Mouse (Mus musculus): ENCODE data around the gene Syt10. TPM values are rescaled to one million over a fixed set of nuclear protein-coding genes. Genes with fewer than 3 reads are reported as not detected.
A peak's percentile ranks its signal among the peaks of the same experiment; 100 is the strongest.
"Not testable (repeated sequence)": the region's sequence is repeated elsewhere in the genome, so short reads cannot be mapped to it uniquely, and the experiment has no call there.

Syt10 gene
- polyA plus RNA-seq (2012; ENCODE audit: insufficient read depth, low replicate concordance) = not detected in 2 replicates

GRCm38 (mm10) chr15:89841364-89842017 is at the start of gene Syt10:
Gene Syt10 (minus strand): TSS chr15:89841860.
- H3K4me1 ChIP-seq = peaks cover 9% of the 10 kb centered on the region
- no peaks in the 10 kb centered on the region for H3K36me3 ChIP-seq (replicated peaks; ENCODE audit: low read length)
- H3K4me3 ChIP-seq (replicated peaks) = peak within 1 kb of the TSS; percentile 84
- peaks cover 19% of the 10 kb centered on the region for H3K27me3 ChIP-seq (replicated peaks)
- no peak for TF ChIP-seq FLI1 (IDR thresholded peaks at IDR 0.05; ENCODE audit: low read length)
- no peak for TF ChIP-seq GATA1 (IDR thresholded peaks at IDR 0.05; ENCODE audit: borderline replicate concordance, low read length)
- H3K9me3 ChIP-seq = no peaks in the 10 kb centered on the region

- no peak for TF ChIP-seq FLI1 (IDR thresholded peaks at IDR 0.05; ENCODE audit: low read length)
- no peak for TF ChIP-seq GATA1 (IDR thresholded peaks at IDR 0.05; ENCODE audit: borderline replicate concordance, low read length)
- no peaks in the 10 kb centered on the region for H3K36me3 ChIP-seq (replicated peaks; ENCODE audit: low read length)
- no peaks in the 10 kb centered on the region for H3K27me3 ChIP-seq (replicated peaks)
- H3K4me3 ChIP-seq (replicated peaks) = no peak overlapping the region
- no peaks in the 10 kb centered on the region for H3K4me1 ChIP-seq
- H3K9me3 ChIP-seq = peaks cover 5% of the 10 kb centered on the region
Observed at GRCm38 (mm10) chr15:89883799-89884198, 42.1 kb upstream of the Syt10 start.

DNA sequence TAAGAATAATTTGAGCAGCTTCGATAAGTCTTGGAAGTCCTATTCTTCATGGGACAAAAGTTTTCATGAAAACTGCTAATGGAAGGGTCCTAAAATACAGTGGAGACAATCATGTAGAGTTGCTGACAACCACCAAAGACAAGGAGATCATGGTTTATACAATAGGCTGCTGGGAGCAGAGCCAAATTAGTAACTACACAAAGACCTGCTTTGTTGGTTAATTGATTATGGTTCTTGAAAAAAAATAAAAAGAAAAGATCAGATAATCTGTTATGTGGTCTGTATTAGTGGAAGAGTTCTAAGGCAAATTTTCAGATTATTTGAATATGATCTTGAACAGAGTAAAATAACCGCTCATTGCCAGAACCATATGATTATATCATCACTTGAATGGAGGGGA is 37.3 kb upstream of the Syt10 start:
- Histone ChIP-seq H3K9me3 (no peaks in the 10 kb centered on the region; the same call in 1 of the 2 replicates), H3K27me3 (replicated peaks) (no peaks in the 10 kb centered on the region), H3K4me1 (no peaks in the 10 kb centered on the region), H3K4me3 (replicated peaks) (no peak overlapping the region), H3K36me3 (replicated peaks; ENCODE audit: low read length) (no peaks in the 10 kb centered on the region)
- TF ChIP-seq FLI1 (IDR thresholded peaks at IDR 0.05; ENCODE audit: low read length) = no peak
- no peak for TF ChIP-seq GATA1 (IDR thresholded peaks at IDR 0.05; ENCODE audit: borderline replicate concordance, low read length)

GRCm38 (mm10) chr15:89816098-89816497 is 25.6 kb downstream of the Syt10 start:
- Histone ChIP-seq H3K4me1 (no peaks in the 10 kb centered on the region), H3K27me3 (replicated peaks) (no peaks in the 10 kb centered on the region), H3K4me3 (replicated peaks) (no peak overlapping the region), H3K9me3 (no peaks in the 10 kb centered on the region), H3K36me3 (replicated peaks; ENCODE audit: low read length) (no peaks in the 10 kb centered on the region)
- TF ChIP-seq GATA1 (IDR thresholded peaks at IDR 0.05; ENCODE audit: borderline replicate concordance, low read length) (no peak), FLI1 (IDR thresholded peaks at IDR 0.05; ENCODE audit: low read length) (no peak)

- Histone ChIP-seq H3K9me3 (no peaks in the 10 kb centered on the region), H3K4me3 (replicated peaks) (no peak overlapping the region), H3K36me3 (replicated peaks; ENCODE audit: low read length) (no peaks in the 10 kb centered on the region), H3K27me3 (replicated peaks) (no peaks in the 10 kb centered on the region), H3K4me1 (no peaks in the 10 kb centered on the region)
- TF ChIP-seq FLI1 (IDR thresholded peaks at IDR 0.05; ENCODE audit: low read length) = no peak
- TF ChIP-seq GATA1 (IDR thresholded peaks at IDR 0.05; ENCODE audit: borderline replicate concordance, low read length) = no peak
Observed at GRCm38 (mm10) chr15:89804478-89804877, 37.2 kb downstream of the Syt10 start.

DNA sequence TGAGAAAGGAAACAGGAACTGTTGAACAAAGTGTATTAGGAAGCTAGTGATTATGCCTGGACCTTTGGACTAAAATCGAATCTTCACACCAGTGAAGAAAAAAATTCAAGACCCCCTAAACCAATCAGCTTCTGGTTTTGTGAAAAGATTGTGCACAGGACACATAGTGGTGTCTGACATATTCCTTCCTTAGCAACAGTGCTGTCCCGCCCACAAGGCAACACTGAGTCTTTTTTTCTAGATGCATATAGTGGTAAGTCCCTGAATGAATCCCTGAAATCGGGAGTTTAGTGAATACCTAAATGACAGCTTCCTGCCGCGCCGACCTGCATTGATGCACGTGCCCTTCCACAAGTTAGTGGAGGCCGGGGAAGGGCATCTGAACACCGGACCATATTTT is 61.7 kb downstream of the Syt10 start:
- Histone ChIP-seq H3K27me3 (replicated peaks) (no peaks in the 10 kb centered on the region), H3K36me3 (replicated peaks; ENCODE audit: low read length) (no peaks in the 10 kb centered on the region), H3K4me1 (no peaks in the 10 kb centered on the region), H3K9me3 (no peaks in the 10 kb centered on the region), H3K4me3 (replicated peaks) (no peak overlapping the region)
- no peak for TF ChIP-seq FLI1 (IDR thresholded peaks at IDR 0.05; ENCODE audit: low read length)

DNA sequence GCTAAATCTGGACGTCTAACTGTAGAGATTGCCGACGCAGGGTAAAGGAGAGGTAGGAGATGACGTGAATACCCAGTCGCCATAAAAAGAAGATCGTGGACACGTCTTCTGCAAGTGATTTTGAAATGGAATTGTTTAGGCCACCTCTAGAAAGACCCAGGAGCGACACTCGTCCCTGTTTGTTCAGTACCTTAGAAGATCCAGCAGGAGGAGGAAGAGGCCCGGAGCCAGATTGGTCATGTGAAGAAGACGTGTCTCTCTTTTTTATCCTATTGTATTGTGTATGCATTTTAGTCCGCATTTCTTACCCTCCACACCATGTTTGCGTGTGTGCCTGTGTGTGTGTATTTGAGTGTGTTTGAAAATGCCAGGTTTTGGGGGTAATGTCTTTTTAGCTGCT is 75.6 kb downstream of the Syt10 start:
- not testable (repeated sequence) for H3K27me3 ChIP-seq (replicated peaks); H3K9me3 ChIP-seq; H3K36me3 ChIP-seq (replicated peaks; ENCODE audit: low read length); H3K4me1 ChIP-seq; H3K4me3 ChIP-seq (replicated peaks)

DNA sequence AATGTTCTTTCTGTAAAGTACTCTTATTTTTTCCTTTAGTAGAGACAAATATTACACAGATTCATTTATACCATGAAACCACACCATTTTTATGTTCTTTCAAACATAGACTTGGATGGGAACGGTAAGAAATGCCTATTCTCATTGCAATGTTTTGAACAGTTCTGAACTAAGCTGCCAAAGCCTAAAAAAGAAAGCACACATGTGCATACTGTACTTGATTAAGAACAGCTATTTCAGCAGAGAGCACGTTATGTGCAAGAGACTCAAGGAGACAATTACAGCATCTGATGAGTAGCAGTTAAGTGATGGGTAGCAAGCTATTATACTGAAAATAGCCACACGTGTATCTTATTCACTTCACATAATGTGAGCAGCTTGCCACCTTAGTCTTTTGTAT is 108.0 kb downstream of the Syt10 start:
- H3K36me3 ChIP-seq (replicated peaks; ENCODE audit: low read length) = no peaks in the 10 kb centered on the region
- H3K9me3 ChIP-seq = peaks cover 8% of the 10 kb centered on the region
- no peaks in the 10 kb centered on the region for H3K27me3 ChIP-seq (replicated peaks)
- H3K4me3 ChIP-seq (replicated peaks) = no peak overlapping the region
- H3K4me1 ChIP-seq = no peaks in the 10 kb centered on the region; the same call in 1 of the 2 replicates
- TF ChIP-seq GATA1 (IDR thresholded peaks at IDR 0.05; ENCODE audit: borderline replicate concordance, low read length) (no peak), FLI1 (IDR thresholded peaks at IDR 0.05; ENCODE audit: low read length) (no peak)

Other genes with a start within 250 kb of the Syt10 start
- 15.1 TPM in 1 of 2 replicates, not detected in the other for gene Rabl2, start 249.9 kb downstream of the Syt10 start, polyA plus RNA-seq (2012; ENCODE audit: insufficient read depth, low replicate concordance)

All from megakaryocyte, embryonic 14.5 days (primary cell).